Comparison of ENCODE assay signal across 8 mouse cellular contexts in genomic region chrX:99135523-99136258, GRCm38 (mm10). TPM values are rescaled to one million over a fixed set of nuclear protein-coding genes. Genes with fewer than 3 reads are reported as not detected.
DNase-seq lines count a peak whose midpoint lies in the region; ATAC-seq and TF ChIP-seq lines count a peak whose summit lies in the region.

Gene Efnb1 (plus strand): TSS chrX:99136130.

- 21% methylated on average over 35 of the region's 35 CpGs for WGBS in lung, embryonic 16.5 days

- TF ChIP-seq RAD21 in MEL (IDR thresholded peaks at IDR 0.05; ENCODE audit: low read depth, low read length): no peak

- H3K36me3 ChIP-seq in MEL (ENCODE audit: control insufficient read depth in 1 of 2, insufficient read depth in 2 of 2, low read length in 2 of 2): no peaks in the 10 kb centered on the region
- no peaks in the 10 kb centered on the region for H3K36me3 ChIP-seq in lung, embryonic 16.5 days (ENCODE audit: control insufficient read depth, insufficient read depth, low read length)

- H3K27me3 ChIP-seq in MEL (ENCODE audit: control insufficient read depth in 1 of 2, insufficient read depth in 2 of 2, low read length in 2 of 2): no peaks in the 10 kb centered on the region
- no peaks in the 10 kb centered on the region for H3K27me3 ChIP-seq in lung, embryonic 16.5 days (ENCODE audit: control insufficient read depth, insufficient read depth, low read depth, low read length)

- H3K9ac ChIP-seq in MEL (ENCODE audit: control insufficient read depth, low read depth, low read length, poor library complexity, severe bottlenecking): peak within 1 kb of the TSS; percentile 62
- H3K9ac ChIP-seq in lung, embryonic 16.5 days (ENCODE audit: low read length): peak within 1 kb of the TSS; percentile 89

- peak; percentile 88 to 96 for ATAC-seq in hematopoietic stem cell, adult 5-6 weeks (replicated peaks in 1 of 2; ENCODE audit: insufficient read depth in 1 of 2, low FRiP score in 2 of 2, low TSS enrichment in 1 of 2, low read depth in 1 of 2, poor library complexity in 2 of 2, severe bottlenecking in 2 of 2)
- peak; percentile 93 for ATAC-seq in lung, embryonic 16.5 days (ENCODE audit: low read depth)

- no peaks in the 10 kb centered on the region for H3K9me3 ChIP-seq in MEL (replicated peaks; ENCODE audit: insufficient read depth, low read length)
- H3K9me3 ChIP-seq in lung, embryonic 16.5 days (ENCODE audit: control insufficient read depth, low read length): no peaks in the 10 kb centered on the region

- H3K79me2 ChIP-seq in MEL (ENCODE audit: control insufficient read depth, insufficient read depth, low read length, poor library complexity): peaks cover 4% of the 10 kb centered on the region; the same call in 1 of the 2 replicates

- 0 out of 2 replicates have a peak within 1 kb of the TSS, but pooled peaks have one; percentile 30 for H3K27ac ChIP-seq in MEL (ENCODE audit: control insufficient read depth, low read depth, low read length)
- peak within 1 kb of the TSS; percentile 91 for H3K27ac ChIP-seq in lung, embryonic 16.5 days (ENCODE audit: low read length)

- peak; percentile 92 for DNase-seq in MEL (ENCODE audit: low read depth, low spot score)
- peak; percentile 77 for DNase-seq in cerebellum, adult 8-10 months
- DNase-seq in forelimb bud, embryonic 11.5 days (ENCODE audit: low read depth, low spot score): peak; percentile 91
- DNase-seq in layer of hippocampus, adult 9-10 months (ENCODE audit: low spot score): peak; percentile 51
- DNase-seq in ovary, postnatal 10 days (ENCODE audit: low spot score): peak; percentile 71
- DNase-seq in thymus, postnatal 10 days (ENCODE audit: low spot score in 2 of 2): peak; percentile 73 to 75

- TF ChIP-seq CTCF in MEL (IDR thresholded peaks at IDR 0.05 in 2 of 3, conservative IDR thresholded peaks at IDR 0.05 in 1 of 3; ENCODE audit: control insufficient read depth in 1 of 3, insufficient read depth in 1 of 3, low read depth in 2 of 3, low read length in 3 of 3, poor library complexity in 1 of 3, severe bottlenecking in 1 of 3): no peak

- TF ChIP-seq EP300 in MEL (IDR thresholded peaks at IDR 0.05; ENCODE audit: low read depth in 1 of 2, low read length in 2 of 2): no peak

- peaks cover 0 to 6% of the 10 kb centered on the region in 2 experiments; a peak in 1 of 4 replicates for H3K4me1 ChIP-seq in MEL (ENCODE audit: control insufficient read depth in 1 of 2, insufficient read depth in 2 of 2, low read length in 2 of 2)
- peaks cover 11% of the 10 kb centered on the region for H3K4me1 ChIP-seq in lung, embryonic 16.5 days (replicated peaks; ENCODE audit: control insufficient read depth, insufficient read depth, low read length)

- peak within 1 kb of the TSS; percentile 69 to 86 for H3K4me3 ChIP-seq in MEL (ENCODE audit: control insufficient read depth in 1 of 2, insufficient read depth in 1 of 2, low read depth in 2 of 2, low read length in 2 of 2)
- peak within 1 kb of the TSS; percentile 54 for H3K4me3 ChIP-seq in lung, embryonic 16.5 days (ENCODE audit: low read length)

- TF ChIP-seq POLR2A in MEL (IDR thresholded peaks at IDR 0.05; ENCODE audit: control insufficient read depth in 1 of 2, insufficient read depth in 1 of 2, low read depth in 1 of 2, low read length in 2 of 2, poor library complexity in 1 of 2): peak; percentile 48 to 79; a peak in 3 of 4 replicates

- peak within 1 kb of the TSS; percentile 67 for H3K4me2 ChIP-seq in lung, embryonic 16.5 days (ENCODE audit: low read depth, low read length)

TF ChIP-seq in MEL, 35 proteins besides CTCF, POLR2A, EP300 and RAD21:
- TF ChIP-seq MEF2A (IDR thresholded peaks at IDR 0.05; ENCODE audit: extremely low read depth, insufficient replicate concordance, low read depth, low read length, poor library complexity, severe bottlenecking) (no peak), MYB (IDR thresholded peaks at IDR 0.05; ENCODE audit: low read depth, low read length) (no peak), TBP (IDR thresholded peaks at IDR 0.05; ENCODE audit: low read depth, low read length) (peak; percentile 85), ZC3H11A (IDR thresholded peaks at IDR 0.05; ENCODE audit: low read depth, low read length) (no peak), E2F4 (IDR thresholded peaks at IDR 0.05; ENCODE audit: borderline replicate concordance, low read depth, low read length) (no peak), TCF12 (IDR thresholded peaks at IDR 0.05; ENCODE audit: low read depth, low read length) (peak; percentile 59), ELF1 (IDR thresholded peaks at IDR 0.05; ENCODE audit: low read depth, low read length) (peak; percentile 31; the same call in 1 of the 2 replicates), USF2 (IDR thresholded peaks at IDR 0.05; ENCODE audit: borderline replicate concordance in 1 of 2, insufficient read depth in 1 of 2, low read depth in 1 of 2, low read length in 2 of 2) (no peak), MXI1 (IDR thresholded peaks at IDR 0.05; ENCODE audit: low read depth, low read length) (peak; percentile 37), POLR2AphosphoS5 (IDR thresholded peaks at IDR 0.05; ENCODE audit: borderline replicate concordance, low read depth, low read length) (no peak), MAX (IDR thresholded peaks at IDR 0.05; ENCODE audit: low read length) (peak; percentile 69), BHLHE40 (IDR thresholded peaks at IDR 0.05; ENCODE audit: borderline replicate concordance, low read depth, low read length) (no peak), MAZ (IDR thresholded peaks at IDR 0.05; ENCODE audit: low read depth, low read length) (0 out of 2 replicates have a peak, but pooled peaks have one; percentile 31), SMC3 (IDR thresholded peaks at IDR 0.05; ENCODE audit: low read depth, low read length) (peak; percentile 9; the same call in 1 of the 2 replicates), MYC (IDR thresholded peaks at IDR 0.05; ENCODE audit: low read depth, low read length) (no peak), GATA1 (IDR thresholded peaks at IDR 0.05; ENCODE audit: low read depth, low read length) (no peak), ETS1 (IDR thresholded peaks at IDR 0.05; ENCODE audit: low read depth, low read length) (no peak), JUND (IDR thresholded peaks at IDR 0.05; ENCODE audit: low read depth, low read length) (no peak), ZKSCAN1 (IDR thresholded peaks at IDR 0.05; ENCODE audit: low read depth, low read length) (no peak), RCOR1 (IDR thresholded peaks at IDR 0.05; ENCODE audit: low read depth, low read length) (no peak), KAT2A (conservative IDR thresholded peaks at IDR 0.05; ENCODE audit: low read depth, low read length) (no peak), POLR2AphosphoS2 (IDR thresholded peaks at IDR 0.05; ENCODE audit: low read length) (no peak; the same call in 1 of the 2 replicates), NELFE (IDR thresholded peaks at IDR 0.05; ENCODE audit: low read depth, low read length) (peak; percentile 52), UBTF (IDR thresholded peaks at IDR 0.05; ENCODE audit: borderline replicate concordance, insufficient read depth, low read depth, low read length) (no peak), HCFC1 (IDR thresholded peaks at IDR 0.05; ENCODE audit: low read depth, low read length) (peak; percentile 70), CHD2 (IDR thresholded peaks at IDR 0.05; ENCODE audit: low read length) (no peak), ZNF384 (IDR thresholded peaks at IDR 0.05; ENCODE audit: low read depth, low read length) (no peak), SIN3A (IDR thresholded peaks at IDR 0.05; ENCODE audit: low read length) (peak; percentile 73; the same call in 1 of the 2 replicates), TAL1 (IDR thresholded peaks at IDR 0.05; ENCODE audit: low read length) (no peak), USF1 (IDR thresholded peaks at IDR 0.05; ENCODE audit: low read depth, low read length) (no peak), GABPA (IDR thresholded peaks at IDR 0.05; ENCODE audit: low read depth, low read length) (no peak), CHD1 (IDR thresholded peaks at IDR 0.05; ENCODE audit: low read depth, low read length) (no peak), NRF1 (IDR thresholded peaks at IDR 0.05; ENCODE audit: insufficient read depth, low read depth, low read length, poor library complexity, severe bottlenecking) (peak; percentile 28; the same call in 1 of the 2 replicates), MAFK (IDR thresholded peaks at IDR 0.05; ENCODE audit: borderline replicate concordance, low read depth, low read length) (no peak), ZMIZ1 (IDR thresholded peaks at IDR 0.05; ENCODE audit: low read depth, low read length) (peak; percentile 73)

RNA-seq across cellular contexts. Expression of gene Efnb1, which starts in this region (rescaled TPM):
- 6.0 and 8.3 TPM in 2 replicates for total RNA-seq in MEL (2012; rRNA removed)
- polyA plus RNA-seq in MEL (2012; ENCODE audit: insufficient read depth in 1 of 2, insufficient read length in 2 of 2, low read depth in 1 of 2, low replicate concordance in 2 of 2, missing spikeins in 1 of 2): 1 to 10 TPM in 1 of 2 experiments, not detected in 1; 8.2 TPM
- 4.7 and 5.6 TPM in 2 replicates for total RNA-seq in hematopoietic stem cell, adult 5-6 weeks (2017)
- polyA plus RNA-seq in lung, embryonic 16.5 days (2015; fragmentation: Nextera tagmentation; extraction: Ambion mirVana): 29.8 and 31.6 TPM in 2 replicates

Comparison
In these comparisons a context has a peak if more than half of its experiments do, and no peak if none do; other contexts are left out.
1. Peak in every context shown above with its lines: DNase-seq, ATAC-seq, H3K4me3 ChIP-seq and H3K27ac ChIP-seq.